Comparison of ENCODE assay signal across 27 mouse cellular contexts in the genomic region with DNA sequence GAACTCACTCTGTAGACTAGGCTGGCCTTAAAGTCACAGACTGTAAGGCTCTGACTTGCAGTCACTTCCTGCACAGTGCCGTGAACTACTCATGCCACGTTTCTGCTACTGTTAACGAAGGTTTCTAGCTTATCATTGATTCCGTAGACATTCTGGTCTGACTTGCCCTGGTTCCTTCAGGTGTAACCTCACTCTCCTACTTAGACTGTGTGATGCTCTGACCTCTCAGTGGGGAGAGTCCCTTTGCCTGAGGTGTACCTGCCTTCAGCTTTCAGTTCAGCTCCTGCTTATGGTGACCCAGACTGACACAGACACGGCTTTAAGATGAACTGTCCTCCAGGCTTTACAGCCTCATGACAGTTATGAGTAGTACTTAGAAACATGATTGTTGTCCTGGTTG. TPM values are rescaled to one million over a fixed set of nuclear protein-coding genes. Genes with fewer than 3 reads are reported as not detected.
DNase-seq lines count a peak whose midpoint lies in the region; ATAC-seq and TF ChIP-seq lines count a peak whose summit lies in the region.
"Had no signal": no experiment of that assay in that cellular context is flagged by ENCODE, and none has a peak within 500 bp of the region (broad histone marks: within the 10 kb centered on the region; RNA-seq: fewer than 3 reads in every experiment).

No protein-coding gene starts in this region.

- no peak for TF ChIP-seq EP300 in CH12.LX (IDR thresholded peaks at IDR 0.05; ENCODE audit: low read length)

- peaks cover 20% of the 10 kb centered on the region for H3K36me3 ChIP-seq in intestine, embryonic 14.5 days (ENCODE audit: control insufficient read depth, insufficient read depth, low read length)
- peaks cover 42% of the 10 kb centered on the region for H3K36me3 ChIP-seq in intestine, postnatal 0 days (ENCODE audit: control insufficient read depth, insufficient read depth)
- peaks cover 57 to 67% of the 10 kb centered on the region in 2 experiments for H3K36me3 ChIP-seq in CH12.LX (replicated peaks in 1 of 2; ENCODE audit: control insufficient read depth in 1 of 2, insufficient read depth in 1 of 2, low read length in 1 of 2)

- in situ Hi-C loops in CH12.LX (cut with MboI; ENCODE audit: low pct_ligation_motif_present, low pct_unique_long_range_greater_than_20kb, low sequenced_read_pairs) = loop anchor here (10.0 kb wide), 2 partner anchors 139 to 199 kb away; no protein-coding TSS in a partner anchor

- TF ChIP-seq RAD21 in CH12.LX (IDR thresholded peaks at IDR 0.05; ENCODE audit: low read depth, low read length) = no peak

- no peak for TF ChIP-seq POLR2A in CH12.LX (IDR thresholded peaks at IDR 0.05; ENCODE audit: low read depth, low read length)

- H3K4me2 ChIP-seq in intestine, embryonic 14.5 days (ENCODE audit: low read length) = no peak overlapping the region
- H3K4me2 ChIP-seq in intestine, postnatal 0 days (replicated peaks; ENCODE audit: low read depth) = no peak overlapping the region
- H3K4me2 ChIP-seq in CH12.LX (ENCODE audit: insufficient read depth, low read depth, poor library complexity, severe bottlenecking) = no peak overlapping the region
- H3K4me2 ChIP-seq: embryonic facial prominence, embryonic 13.5 days; forebrain, embryonic 12.5 days; forebrain, embryonic 15.5 days; heart, embryonic 11.5 days; hindbrain, embryonic 12.5 days; hindbrain, embryonic 15.5 days had no signal

- peak; percentile 46 for DNase-seq in intestine, embryonic 14.5 days (ENCODE audit: low spot score)
- peak; percentile 43 for DNase-seq in CD4-positive, CD25-positive, alpha-beta regulatory T cell, adult 2 months (ENCODE audit: low read depth, low spot score)
- peak; percentile 59 for DNase-seq in CH12.LX (ENCODE audit: extremely low read depth)
- DNase-seq in ovary, adult 18-20 months (ENCODE audit: low spot score) = no peak
- no peak for DNase-seq in kidney, adult 9 months
- DNase-seq: adrenal gland, adult 2 months; adrenal gland, postnatal 14 days; B cell, adult 2 months; cerebellum, adult 11 months; cerebellum, adult 2 months; cerebellum, adult 9-11 months; cerebellum, postnatal 36 days; embryo, embryonic 11 days; gastrocnemius, postnatal 25 days; heart, adult 2 months had no signal

- WGBS in intestine, embryonic 14.5 days = 86% methylated on average over 5 of the region's 5 CpGs
- 57% methylated on average over 5 of the region's 5 CpGs for WGBS in intestine, postnatal 0 days

- H3K79me2 ChIP-seq in CH12.LX (replicated peaks; ENCODE audit: control insufficient read depth, extremely low read depth, insufficient read depth, poor library complexity, severe bottlenecking) = no peaks in the 10 kb centered on the region

- no peak overlapping the region for H3K4me3 ChIP-seq in intestine, embryonic 14.5 days (ENCODE audit: low read depth, low read length)
- no peak overlapping the region for H3K4me3 ChIP-seq in intestine, postnatal 0 days (ENCODE audit: low read depth, low read length)
- no peak overlapping the region for H3K4me3 ChIP-seq in CH12.LX (replicated peaks in 1 of 3; ENCODE audit: low read depth in 2 of 3, low read length in 2 of 3, poor library complexity in 1 of 3)
- H3K4me3 ChIP-seq: embryonic facial prominence, embryonic 10.5 days; embryonic facial prominence, embryonic 13.5 days; erythroblast, embryonic 14.5 days; forebrain, embryonic 12.5 days; forebrain, embryonic 15.5 days; heart, adult 2 months; hindbrain, embryonic 12.5 days; hindbrain, embryonic 15.5 days had no signal

- H3K27ac ChIP-seq in intestine, embryonic 14.5 days (ENCODE audit: low read depth) = no peak overlapping the region
- no peak overlapping the region for H3K27ac ChIP-seq in intestine, postnatal 0 days (ENCODE audit: low read depth, low read length)
- peak overlapping the region; percentile 55 for H3K27ac ChIP-seq in CH12.LX (ENCODE audit: insufficient read depth, low read depth)
- H3K27ac ChIP-seq: embryonic facial prominence, embryonic 10.5 days; embryonic facial prominence, embryonic 13.5 days; forebrain, embryonic 12.5 days; forebrain, embryonic 15.5 days; heart, adult 2 months; hindbrain, embryonic 12.5 days; hindbrain, embryonic 15.5 days had no signal

- no peaks in the 10 kb centered on the region for H3K27me3 ChIP-seq in intestine, embryonic 14.5 days (replicated peaks; ENCODE audit: control insufficient read depth, insufficient read depth, low read length)
- H3K27me3 ChIP-seq in intestine, postnatal 0 days (replicated peaks; ENCODE audit: control insufficient read depth, insufficient read depth, low read length) = no peaks in the 10 kb centered on the region
- H3K27me3 ChIP-seq in CH12.LX (replicated peaks) = no peaks in the 10 kb centered on the region
- H3K27me3 ChIP-seq: embryonic facial prominence, embryonic 13.5 days; forebrain, embryonic 12.5 days; forebrain, embryonic 15.5 days; hindbrain, embryonic 12.5 days; hindbrain, embryonic 15.5 days; Patski had no signal

- dilution Hi-C loops in CH12.LX (cut with MboI; ENCODE audit: extremely low pct_ligation_motif_present, extremely low pct_unique_long_range_greater_than_20kb, low sequenced_read_pairs) = no loop called here

- TF ChIP-seq CTCF in intestine, postnatal 0 days (IDR thresholded peaks at IDR 0.05; ENCODE audit: low read depth) = no peak
- TF ChIP-seq CTCF in CH12.LX (conservative IDR thresholded peaks at IDR 0.05 in 1 of 2, IDR thresholded peaks at IDR 0.05 in 1 of 2; ENCODE audit: low read depth in 2 of 2, low read length in 2 of 2) = no peak

- no peak overlapping the region for H3K9ac ChIP-seq in intestine, embryonic 14.5 days (ENCODE audit: low read length)
- H3K9ac ChIP-seq in intestine, postnatal 0 days (ENCODE audit: low read depth, low read length) = no peak overlapping the region
- no peak overlapping the region for H3K9ac ChIP-seq in CH12.LX (ENCODE audit: insufficient read depth, low read depth)
- H3K9ac ChIP-seq: embryonic facial prominence, embryonic 13.5 days; forebrain, embryonic 12.5 days; forebrain, embryonic 15.5 days; hindbrain, embryonic 12.5 days; hindbrain, embryonic 15.5 days had no signal

- ATAC-seq in intestine, embryonic 14.5 days (replicated peaks; ENCODE audit: low FRiP score, low TSS enrichment, low read depth) = no peak
- no peak for ATAC-seq in intestine, postnatal 0 days
- ATAC-seq in inflammation-experienced regulatory T-cells, adult 6 months = peak; percentile 63
- ATAC-seq: forebrain, embryonic 15.5 days; Patski had no signal

- H3K4me1 ChIP-seq in intestine, embryonic 14.5 days (replicated peaks; ENCODE audit: control insufficient read depth, insufficient read depth, low read length) = 0 out of 2 replicates have a peak, but pooled peaks cover 5% of the 10 kb centered on the region
- no peaks in the 10 kb centered on the region for H3K4me1 ChIP-seq in intestine, postnatal 0 days (replicated peaks; ENCODE audit: control insufficient read depth, insufficient read depth, low read length)
- peaks cover 4 to 27% of the 10 kb centered on the region in 2 experiments for H3K4me1 ChIP-seq in CH12.LX (ENCODE audit: control insufficient read depth in 1 of 2, insufficient read depth in 2 of 2)
- H3K4me1 ChIP-seq: embryonic facial prominence, embryonic 10.5 days; embryonic facial prominence, embryonic 13.5 days; forebrain, embryonic 12.5 days; forebrain, embryonic 15.5 days; hindbrain, embryonic 12.5 days; hindbrain, embryonic 15.5 days had no signal

- H3K9me3 ChIP-seq in intestine, embryonic 14.5 days (ENCODE audit: control insufficient read depth, low read length) = no peaks in the 10 kb centered on the region
- H3K9me3 ChIP-seq in intestine, postnatal 0 days (ENCODE audit: control insufficient read depth) = no peaks in the 10 kb centered on the region
- H3K9me3 ChIP-seq in CH12.LX (replicated peaks; ENCODE audit: low read length) = no peaks in the 10 kb centered on the region
- H3K9me3 ChIP-seq: embryonic facial prominence, embryonic 10.5 days; embryonic facial prominence, embryonic 13.5 days; forebrain, embryonic 12.5 days; forebrain, embryonic 15.5 days; G1E; hindbrain, embryonic 12.5 days; hindbrain, embryonic 15.5 days had no signal

TF ChIP-seq in CH12.LX, 34 proteins besides CTCF, POLR2A, EP300 and RAD21:
- no peak for TF ChIP-seq MYC (IDR thresholded peaks at IDR 0.05; ENCODE audit: low read depth, low read length)
- no peak for TF ChIP-seq KAT2A (IDR thresholded peaks at IDR 0.05; ENCODE audit: insufficient replicate concordance, low read length)
- TF ChIP-seq MEF2A (IDR thresholded peaks at IDR 0.05; ENCODE audit: borderline replicate concordance, low read depth, low read length) = no peak
- no peak for TF ChIP-seq SIN3A (IDR thresholded peaks at IDR 0.05; ENCODE audit: low read length)
- no peak; the same call in 1 of the 2 replicates for TF ChIP-seq IRF4 (IDR thresholded peaks at IDR 0.05; ENCODE audit: low read depth, low read length)
- peak; percentile 38 for TF ChIP-seq BHLHE40 (IDR thresholded peaks at IDR 0.05; ENCODE audit: low read depth, low read length)

RNA-seq across cellular contexts. Expression of gene Bmp2k, which starts 56.7 kb away (rescaled TPM):
- polyA plus RNA-seq in intestine, embryonic 14.5 days (2014; fragmentation: Nextera tagmentation; extraction: Ambion mirVana) = 14.7 and 15.7 TPM in 2 replicates
- polyA plus RNA-seq in intestine, postnatal 0 days (2015; fragmentation: Nextera tagmentation; extraction: Ambion mirVana) = 21.2 and 23.8 TPM in 2 replicates
- 8.9 and 9.7 TPM in 2 replicates for total RNA-seq in CH12.LX (2012; rRNA removed)
- total RNA-seq in CH12.LX (2014; rRNA removed) = 9.1 and 9.6 TPM in 2 replicates
- 7.5 and 7.9 TPM in 2 replicates for polyA plus RNA-seq in CH12.LX (2012; ENCODE audit: insufficient read length, low read depth)
- 10 to 100 TPM in 2 of 3 experiments, 1 to 10 TPM in 1; 9.3 to 18.6 (median 10.8) TPM for polyA plus RNA-seq in inflammation-experienced regulatory T-cells, adult 6 months (2017; shearing (Covaris generic))

RNA-seq across cellular contexts. Expression of gene Paqr3, which starts 57.2 kb away (rescaled TPM):
- polyA plus RNA-seq in intestine, embryonic 14.5 days (2014; fragmentation: Nextera tagmentation; extraction: Ambion mirVana) = 3.6 and 4.1 TPM in 2 replicates
- polyA plus RNA-seq in intestine, postnatal 0 days (2015; fragmentation: Nextera tagmentation; extraction: Ambion mirVana) = 0.50 and 0.69 TPM in 2 replicates
- total RNA-seq in CH12.LX (2012; rRNA removed) (3.8 and 6.1 TPM in 2 replicates), CH12.LX (2014; rRNA removed) (3.4 and 3.7 TPM in 2 replicates)
- 4.2 and 5.6 TPM in 2 replicates for polyA plus RNA-seq in CH12.LX (2012; ENCODE audit: insufficient read length, low read depth)
- 1 to 10 TPM in 2 of 3 experiments, under 1 TPM in 1; 0.87 to 1.7 (median 1.3) TPM for polyA plus RNA-seq in inflammation-experienced regulatory T-cells, adult 6 months (2017; shearing (Covaris generic))

Comparison
In these comparisons a context has a peak if more than half of its experiments do, and no peak if none do; other contexts are left out.
1. DNase-seq: peak in intestine, embryonic 14.5 days (single experiment), CD4-positive, CD25-positive, alpha-beta regulatory T cell, adult 2 months (single experiment) and CH12.LX (single experiment); none in ovary, adult 18-20 months (single experiment) and kidney, adult 9 months (single experiment).